In the genomic region with DNA sequence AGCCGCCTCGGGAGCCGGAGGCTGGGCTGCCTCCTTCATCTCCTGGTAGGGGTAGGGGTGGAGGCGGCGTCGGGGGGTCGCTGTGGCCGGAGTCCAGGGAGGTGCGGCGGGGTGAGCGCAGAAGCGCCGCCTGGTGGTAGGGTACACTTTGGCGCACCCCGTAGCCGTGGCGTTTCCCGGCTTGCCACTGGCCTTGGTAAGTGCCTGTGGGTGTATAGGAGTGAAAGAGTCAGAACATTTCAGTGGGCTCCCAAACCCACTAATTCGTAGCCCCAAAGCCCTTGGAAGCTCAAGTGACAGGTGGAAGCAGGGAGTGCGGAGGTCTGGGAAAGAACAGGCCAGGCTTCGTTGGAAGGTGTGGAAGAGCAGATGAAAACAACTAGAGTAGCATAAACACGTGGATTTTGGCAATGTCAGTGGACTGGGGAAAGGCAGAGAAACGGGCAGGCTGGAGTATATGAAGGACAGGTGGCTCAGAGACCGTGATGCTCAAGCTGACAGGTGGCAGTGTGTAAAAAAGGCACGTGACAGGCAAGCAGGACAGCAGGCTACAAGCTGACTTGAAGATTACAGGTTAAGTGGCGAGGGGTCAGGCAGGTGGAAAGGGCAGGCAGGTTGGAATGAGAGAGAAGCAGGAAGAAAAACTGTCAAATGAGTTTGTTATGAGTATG, we compare ENCODE assay signal across 8 mouse cellular contexts. TPM values are rescaled to one million over a fixed set of nuclear protein-coding genes. Genes with fewer than 3 reads are reported as not detected.
DNase-seq lines count a peak whose midpoint lies in the region; ATAC-seq and TF ChIP-seq lines count a peak whose summit lies in the region.

No protein-coding gene starts in this region.

- no peaks in the 10 kb centered on the region for H3K9me3 ChIP-seq in ES-Bruce4 (replicated peaks; ENCODE audit: control insufficient read depth, insufficient read depth, low read length, poor library complexity, severe bottlenecking)
- H3K9me3 ChIP-seq in hindbrain, embryonic 15.5 days: no peaks in the 10 kb centered on the region
- H3K9me3 ChIP-seq in stomach, embryonic 15.5 days: no peaks in the 10 kb centered on the region

- no peaks in the 10 kb centered on the region for H3K4me1 ChIP-seq in ES-Bruce4 (ENCODE audit: control insufficient read depth, insufficient read depth, low read length)
- H3K4me1 ChIP-seq in hindbrain, embryonic 15.5 days (replicated peaks): peaks cover 73% of the 10 kb centered on the region
- H3K4me1 ChIP-seq in stomach, embryonic 15.5 days: peaks cover 36% of the 10 kb centered on the region

- H3K27me3 ChIP-seq in ES-Bruce4 (ENCODE audit: control insufficient read depth, insufficient read depth, low read length, poor library complexity, severe bottlenecking): no peaks in the 10 kb centered on the region
- H3K27me3 ChIP-seq in hindbrain, embryonic 15.5 days: no peaks in the 10 kb centered on the region
- H3K27me3 ChIP-seq in stomach, embryonic 15.5 days (replicated peaks): peaks cover 48% of the 10 kb centered on the region

- H3K4me2 ChIP-seq in hindbrain, embryonic 15.5 days: peak overlapping the region; percentile 74
- H3K4me2 ChIP-seq in stomach, embryonic 15.5 days: peak overlapping the region; percentile 99

- WGBS in hindbrain, embryonic 15.5 days: 10% methylated on average over 26 of the region's 26 CpGs
- 6% methylated on average over 26 of the region's 26 CpGs for WGBS in stomach, embryonic 15.5 days

- TF ChIP-seq EP300 in ES-Bruce4 (IDR thresholded peaks at IDR 0.05; ENCODE audit: insufficient read depth, low read depth, low read length): no peak

- peak; percentile 63 for TF ChIP-seq CTCF in ES-Bruce4 (IDR thresholded peaks at IDR 0.05; ENCODE audit: low read depth, low read length)

- DNase-seq in kidney, adult 9 months: peak; percentile 17
- DNase-seq in kidney, adult 8-10 months: no peak
- peak; percentile 67 to 76 for DNase-seq in cerebellum, postnatal 14 days
- DNase-seq in c-Kit-positive CD71-positive TER-119-positive erythroid progenitor cells, embryonic 14.5 days (ENCODE audit: low spot score): no peak

- peak overlapping the region; percentile 72 for H3K4me3 ChIP-seq in ES-Bruce4 (ENCODE audit: low read depth, low read length)
- peak overlapping the region; percentile 76 for H3K4me3 ChIP-seq in hindbrain, embryonic 15.5 days
- peak overlapping the region; percentile 56 for H3K4me3 ChIP-seq in stomach, embryonic 15.5 days (replicated peaks)

- H3K27ac ChIP-seq in ES-Bruce4 (ENCODE audit: insufficient read depth, low read length): no peak overlapping the region
- H3K27ac ChIP-seq in hindbrain, embryonic 15.5 days (replicated peaks): peak overlapping the region; percentile 96
- H3K27ac ChIP-seq in stomach, embryonic 15.5 days: no peak overlapping the region

- ATAC-seq in hindbrain, embryonic 15.5 days (ENCODE audit: low FRiP score, low read depth): no peak
- ATAC-seq in megakaryocyte, adult 5-6 weeks (ENCODE audit: poor library complexity, severe bottlenecking): peak; percentile 41; the same call in 1 of the 2 replicates
- ATAC-seq in stomach, embryonic 15.5 days (ENCODE audit: insufficient read depth, low FRiP score, low read depth): no peak

- TF ChIP-seq POLR2A in ES-Bruce4 (IDR thresholded peaks at IDR 0.05; ENCODE audit: insufficient read depth, low read length): no peak

- H3K36me3 ChIP-seq in ES-Bruce4 (ENCODE audit: control insufficient read depth, insufficient read depth, low read length, poor library complexity, severe bottlenecking): no peaks in the 10 kb centered on the region
- H3K36me3 ChIP-seq in hindbrain, embryonic 15.5 days: peaks cover 11% of the 10 kb centered on the region; the same call in 1 of the 2 replicates
- no peaks in the 10 kb centered on the region for H3K36me3 ChIP-seq in stomach, embryonic 15.5 days

- H3K9ac ChIP-seq in ES-Bruce4 (ENCODE audit: low read depth, poor library complexity, severe bottlenecking): peak overlapping the region; percentile 62
- H3K9ac ChIP-seq in hindbrain, embryonic 15.5 days: peak overlapping the region; percentile 93
- no peak overlapping the region for H3K9ac ChIP-seq in stomach, embryonic 15.5 days

RNA-seq across cellular contexts. Expression of gene Jph4, which starts 2.6 kb away (rescaled TPM):
- 3.6 and 4.7 TPM in 2 replicates for polyA plus RNA-seq in ES-Bruce4 (2011; ENCODE audit: insufficient read depth, insufficient read length, low read depth, missing spikeins)
- polyA plus RNA-seq in hindbrain, embryonic 15.5 days (2015; fragmentation: Nextera tagmentation; extraction: Ambion mirVana): 33.6 and 40.7 TPM in 2 replicates
- not detected in 2 replicates for total RNA-seq in megakaryocyte, adult 5-6 weeks (2015)
- total RNA-seq in megakaryocyte, adult 5-6 weeks (2017): not detected in 2 replicates
- 1.6 and 2.1 TPM in 2 replicates for polyA plus RNA-seq in stomach, embryonic 15.5 days (2015; fragmentation: Nextera tagmentation; extraction: Ambion mirVana)

RNA-seq across cellular contexts. Expression of gene Ap1g2, which starts 7.7 kb away (rescaled TPM):
- 20.6 and 23.9 TPM in 2 replicates for polyA plus RNA-seq in ES-Bruce4 (2011; ENCODE audit: insufficient read depth, insufficient read length, low read depth, missing spikeins)
- polyA plus RNA-seq in hindbrain, embryonic 15.5 days (2015; fragmentation: Nextera tagmentation; extraction: Ambion mirVana): 7.3 and 7.9 TPM in 2 replicates
- total RNA-seq in megakaryocyte, adult 5-6 weeks (2015): 43.2 and 46.7 TPM in 2 replicates
- total RNA-seq in megakaryocyte, adult 5-6 weeks (2017): 11.8 and 18.3 TPM in 2 replicates
- 38.5 and 42.5 TPM in 2 replicates for polyA plus RNA-seq in stomach, embryonic 15.5 days (2015; fragmentation: Nextera tagmentation; extraction: Ambion mirVana)

RNA-seq across cellular contexts. Expression of gene Thtpa, which starts 19.5 kb away (rescaled TPM):
- 6.9 and 8.6 TPM in 2 replicates for polyA plus RNA-seq in ES-Bruce4 (2011; ENCODE audit: insufficient read depth, insufficient read length, low read depth, missing spikeins)
- 29.4 and 32.6 TPM in 2 replicates for polyA plus RNA-seq in hindbrain, embryonic 15.5 days (2015; fragmentation: Nextera tagmentation; extraction: Ambion mirVana)
- 5.4 and 6.9 TPM in 2 replicates for total RNA-seq in megakaryocyte, adult 5-6 weeks (2015)
- 5.9 and 7.2 TPM in 2 replicates for total RNA-seq in megakaryocyte, adult 5-6 weeks (2017)
- 19.4 and 21.6 TPM in 2 replicates for polyA plus RNA-seq in stomach, embryonic 15.5 days (2015; fragmentation: Nextera tagmentation; extraction: Ambion mirVana)

RNA-seq across cellular contexts. Expression of gene Zfhx2, which starts 22.0 kb away (rescaled TPM):
- polyA plus RNA-seq in ES-Bruce4 (2011; ENCODE audit: insufficient read depth, insufficient read length, low read depth, missing spikeins): 18.1 and 24.6 TPM in 2 replicates
- 24.0 and 24.9 TPM in 2 replicates for polyA plus RNA-seq in hindbrain, embryonic 15.5 days (2015; fragmentation: Nextera tagmentation; extraction: Ambion mirVana)
- 2.0 and 2.1 TPM in 2 replicates for total RNA-seq in megakaryocyte, adult 5-6 weeks (2015)
- 1.1 and 1.3 TPM in 2 replicates for total RNA-seq in megakaryocyte, adult 5-6 weeks (2017)
- polyA plus RNA-seq in stomach, embryonic 15.5 days (2015; fragmentation: Nextera tagmentation; extraction: Ambion mirVana): 4.4 and 5.1 TPM in 2 replicates

Comparison
In these comparisons a context has a peak if more than half of its experiments do, and no peak if none do; other contexts are left out.
1. DNase-seq: peak in kidney, adult 9 months (single experiment) and cerebellum, postnatal 14 days (2 of 2); none in kidney, adult 8-10 months (0 of 2) and c-Kit-positive CD71-positive TER-119-positive erythroid progenitor cells, embryonic 14.5 days (single experiment).
2. Peak in every context shown above with its lines, with median percentiles within 50 percentile points of each other: H3K4me3 ChIP-seq.